Comparison of ENCODE assay signal across 8 mouse cellular contexts in genomic region chr14:46759970-46760354, GRCm38 (mm10). TPM values are rescaled to one million over a fixed set of nuclear protein-coding genes. Genes with fewer than 3 reads are reported as not detected.
A peak's percentile ranks its signal among the peaks of the same experiment; 100 is the strongest.
DNase-seq lines count a peak whose midpoint lies in the region; ATAC-seq and TF ChIP-seq lines count a peak whose summit lies in the region.

No protein-coding gene starts in this region.

- no peak overlapping the region for H3K9ac ChIP-seq in lung, embryonic 14.5 days
- H3K9ac ChIP-seq in forebrain, embryonic 15.5 days (replicated peaks), result no peak overlapping the region
- H3K9ac ChIP-seq in limb, embryonic 15.5 days, result no peak overlapping the region

- peaks cover 12% of the 10 kb centered on the region for H3K4me1 ChIP-seq in lung, embryonic 14.5 days (ENCODE audit: insufficient read depth)
- H3K4me1 ChIP-seq in forebrain, embryonic 15.5 days, result peaks cover 9% of the 10 kb centered on the region
- peaks cover 6% of the 10 kb centered on the region; the same call in 1 of the 2 replicates for H3K4me1 ChIP-seq in limb, embryonic 15.5 days
- peaks cover 2% of the 10 kb centered on the region; the same call in 1 of the 2 replicates for H3K4me1 ChIP-seq in small intestine, adult 2 months (ENCODE audit: control insufficient read depth, insufficient read depth, insufficient read length, low read length)

- H3K36me3 ChIP-seq in lung, embryonic 14.5 days (ENCODE audit: insufficient read depth), result peaks cover 13% of the 10 kb centered on the region
- H3K36me3 ChIP-seq in forebrain, embryonic 15.5 days, result no peaks in the 10 kb centered on the region
- H3K36me3 ChIP-seq in limb, embryonic 15.5 days, result peaks cover 11% of the 10 kb centered on the region
- no peaks in the 10 kb centered on the region; the same call in 1 of the 2 replicates for H3K36me3 ChIP-seq in small intestine, adult 2 months (ENCODE audit: control insufficient read depth, insufficient read depth, low read length)

- H3K9me3 ChIP-seq in lung, embryonic 14.5 days (ENCODE audit: low read depth, low read length), result no peaks in the 10 kb centered on the region
- H3K9me3 ChIP-seq in forebrain, embryonic 15.5 days, result no peaks in the 10 kb centered on the region
- H3K9me3 ChIP-seq in limb, embryonic 15.5 days, result no peaks in the 10 kb centered on the region

- ATAC-seq in lung, embryonic 14.5 days (ENCODE audit: insufficient read depth), result no peak; the same call in 1 of the 2 replicates
- no peak for ATAC-seq in forebrain, embryonic 15.5 days (replicated peaks)
- ATAC-seq in limb, embryonic 15.5 days (ENCODE audit: insufficient number of reproducible peaks, low FRiP score, low TSS enrichment, low read depth), result no peak

- H3K4me3 ChIP-seq in lung, embryonic 14.5 days (ENCODE audit: low read depth, low read length), result peak overlapping the region; percentile 79; the same call in 1 of the 2 replicates
- peak overlapping the region; percentile 56 for H3K4me3 ChIP-seq in forebrain, embryonic 15.5 days
- peak overlapping the region; percentile 77 for H3K4me3 ChIP-seq in limb, embryonic 15.5 days
- H3K4me3 ChIP-seq in small intestine, adult 2 months (ENCODE audit: low read depth, low read length), result peak overlapping the region; percentile 84; the same call in 1 of the 2 replicates

- peak overlapping the region; percentile 91 for H3K4me2 ChIP-seq in lung, embryonic 14.5 days
- H3K4me2 ChIP-seq in forebrain, embryonic 15.5 days (replicated peaks), result peak overlapping the region; percentile 94
- H3K4me2 ChIP-seq in limb, embryonic 15.5 days, result peak overlapping the region; percentile 89

- TF ChIP-seq POLR2A in small intestine, adult 2 months (IDR thresholded peaks at IDR 0.05; ENCODE audit: low read depth, low read length), result no peak

- H3K27ac ChIP-seq in lung, embryonic 14.5 days (ENCODE audit: low read depth), result no peak overlapping the region
- no peak overlapping the region for H3K27ac ChIP-seq in forebrain, embryonic 15.5 days (replicated peaks)
- H3K27ac ChIP-seq in limb, embryonic 15.5 days, result no peak overlapping the region
- H3K27ac ChIP-seq in small intestine, adult 2 months (ENCODE audit: insufficient read depth, low read depth, low read length), result no peak overlapping the region

- DNase-seq in lung, embryonic 14.5 days, result no peak
- DNase-seq in lung, postnatal 4 days, result no peak
- no peak for DNase-seq in adrenal gland, adult 18-20 months (ENCODE audit: low spot score in 2 of 2)
- DNase-seq in layer of hippocampus, postnatal 36 days, result no peak
- no peak for DNase-seq in ovary, postnatal 36 days (ENCODE audit: low spot score)

- WGBS in lung, embryonic 14.5 days, result under 1% methylated on average over 7 of the region's 7 CpGs
- 2% methylated on average over 7 of the region's 7 CpGs for WGBS in forebrain, embryonic 15.5 days
- 2% methylated on average over 7 of the region's 7 CpGs for WGBS in limb, embryonic 15.5 days
- 1% methylated on average over 7 of the region's 7 CpGs for WGBS in small intestine, adult 2 months

- H3K27me3 ChIP-seq in lung, embryonic 14.5 days (ENCODE audit: insufficient read depth, low read length), result no peaks in the 10 kb centered on the region
- no peaks in the 10 kb centered on the region for H3K27me3 ChIP-seq in forebrain, embryonic 15.5 days
- H3K27me3 ChIP-seq in limb, embryonic 15.5 days, result no peaks in the 10 kb centered on the region
- H3K27me3 ChIP-seq in small intestine, adult 2 months (ENCODE audit: control insufficient read depth, insufficient read depth, low read length), result no peaks in the 10 kb centered on the region

- TF ChIP-seq CTCF in lung, embryonic 14.5 days (IDR thresholded peaks at IDR 0.05; ENCODE audit: low read depth), result no peak
- TF ChIP-seq CTCF in small intestine, adult 2 months (IDR thresholded peaks at IDR 0.05; ENCODE audit: extremely low read depth, insufficient read length, insufficient replicate concordance, low read depth, low read length), result no peak

RNA-seq across cellular contexts. Expression of gene Cdkn3, which starts 0.4 kb away (rescaled TPM):
- 70.1 and 71.6 TPM in 2 replicates for polyA plus RNA-seq in lung, embryonic 14.5 days (2014; fragmentation: Nextera tagmentation; extraction: Ambion mirVana)
- 16.8 and 18.8 TPM in 2 replicates for polyA plus RNA-seq in forebrain, embryonic 15.5 days (2015; fragmentation: Nextera tagmentation; extraction: Ambion mirVana)
- polyA plus RNA-seq in limb, embryonic 15.5 days (2015; fragmentation: Nextera tagmentation; extraction: Ambion mirVana), result 43.6 and 44.6 TPM in 2 replicates
- polyA plus RNA-seq in small intestine, adult 2 months (2012; rRNA removed), result 0.65 and 3.3 TPM in 2 replicates
- under 1 TPM; 0.53 to 0.67 TPM for total RNA-seq in adrenal gland, adult 18-20 months (2021)
- total RNA-seq in layer of hippocampus, postnatal 36 days (2021), result not detected

RNA-seq across cellular contexts. Expression of gene Cnih1, which starts 28.2 kb away (rescaled TPM):
- polyA plus RNA-seq in lung, embryonic 14.5 days (2014; fragmentation: Nextera tagmentation; extraction: Ambion mirVana), result 205 and 208 TPM in 2 replicates
- 145 and 150 TPM in 2 replicates for polyA plus RNA-seq in forebrain, embryonic 15.5 days (2015; fragmentation: Nextera tagmentation; extraction: Ambion mirVana)
- polyA plus RNA-seq in limb, embryonic 15.5 days (2015; fragmentation: Nextera tagmentation; extraction: Ambion mirVana), result 190 and 195 TPM in 2 replicates
- polyA plus RNA-seq in small intestine, adult 2 months (2012; rRNA removed), result 47.5 and 50.6 TPM in 2 replicates
- total RNA-seq in adrenal gland, adult 18-20 months (2021), result 100 to 1,000 TPM; 100 to 124 TPM
- total RNA-seq in layer of hippocampus, postnatal 36 days (2021), result 10 to 100 TPM; 72.0 to 84.8 TPM
